Mouse (Mus musculus): Measurements from ENCODE around the gene Kremen1.
A peak's percentile ranks its signal among the peaks of the same experiment; 100 is the strongest.

The Kremen1 gene

GRCm38 (mm10) chr11:5214483-5215040 is 46.8 kb downstream of the Kremen1 start:
- DNase-seq: no peak

- no peak for DNase-seq
Observed at GRCm38 (mm10) chr11:5203054-5203453, 58.3 kb downstream of the Kremen1 start.

- DNase-seq: no peak
Observed at GRCm38 (mm10) chr11:5201799-5202680, 59.3 kb downstream of the Kremen1 start.

GRCm38 (mm10) chr11:5199879-5200278 is 61.5 kb downstream of the Kremen1 start:
- no peak for DNase-seq

- no peak for DNase-seq
Observed at GRCm38 (mm10) chr11:5197068-5197467, 64.3 kb downstream of the Kremen1 start.

GRCm38 (mm10) chr11:5196583-5196982 is 64.8 kb downstream of the Kremen1 start:
- DNase-seq: no peak

DNA sequence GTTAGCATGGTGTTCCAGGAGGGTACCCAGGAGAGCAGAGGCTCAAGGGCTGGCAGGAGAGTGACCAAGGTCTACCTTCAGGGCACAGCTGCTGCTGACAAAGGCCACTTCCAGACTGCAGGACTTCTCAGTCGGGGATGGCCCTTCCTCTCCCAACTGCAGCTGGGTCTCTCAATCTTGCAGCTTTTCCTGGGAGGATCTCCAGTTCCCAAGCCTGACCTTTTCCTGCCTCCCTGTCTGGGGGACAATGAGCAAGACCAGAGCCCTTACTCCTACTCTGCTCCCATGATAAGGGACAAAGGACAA is 67.8 kb downstream of the Kremen1 start:
- no peak for DNase-seq

GRCm38 (mm10) chr11:5192840-5193575 is 68.3 kb downstream of the Kremen1 start:
- no peak for DNase-seq

- no peak for DNase-seq
Observed at GRCm38 (mm10) chr11:5192084-5192516, 69.3 kb downstream of the Kremen1 start.

GRCm38 (mm10) chr11:5189239-5189933 is 72.0 kb downstream of the Kremen1 start:
- DNase-seq: peak; percentile 87

- DNase-seq: no peak
Observed at GRCm38 (mm10) chr11:5188170-5188569, 73.2 kb downstream of the Kremen1 start.

DNA sequence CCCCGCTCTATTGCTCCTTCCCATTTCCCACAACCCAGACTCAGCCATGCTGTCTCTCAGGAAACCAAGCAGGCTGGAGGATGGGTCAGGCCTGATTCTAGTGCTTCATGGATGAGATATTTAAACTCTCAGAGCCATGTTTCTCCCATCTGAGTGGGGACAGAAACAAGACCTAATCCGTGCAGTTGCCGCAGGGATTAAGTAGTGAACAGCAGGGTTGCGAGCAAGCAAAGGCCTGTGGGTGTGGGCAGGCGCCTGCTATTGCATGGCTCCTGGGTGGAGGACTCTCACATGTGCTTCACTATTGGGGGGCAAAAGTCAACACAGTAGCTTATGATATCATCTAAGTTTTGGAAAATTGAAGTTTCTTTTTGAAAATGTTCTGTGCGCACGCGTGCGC is 76.5 kb downstream of the Kremen1 start:
- DNase-seq: peak; percentile 36

DNA sequence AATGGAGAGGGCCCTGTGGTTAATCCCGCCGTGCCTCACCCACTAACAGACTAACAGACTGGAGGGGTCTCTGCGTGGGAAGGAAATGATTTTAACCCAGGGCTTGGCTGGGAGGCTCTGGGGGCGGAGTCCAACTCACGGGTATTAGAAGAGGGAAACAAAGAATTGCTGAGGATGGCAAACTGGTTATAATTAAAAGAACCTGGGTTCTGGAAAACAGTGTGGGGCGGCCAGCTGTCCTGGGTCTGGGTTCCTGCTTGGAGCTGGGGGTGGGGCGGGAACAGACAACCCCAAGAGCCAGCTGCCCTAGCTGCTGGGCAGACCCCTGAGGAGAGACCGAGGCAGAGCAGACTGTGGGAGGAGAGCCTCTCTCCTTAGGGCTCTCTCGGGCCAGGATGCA is 77.1 kb downstream of the Kremen1 start:
- DNase-seq: peak; percentile 62

- no peak for DNase-seq
Observed at GRCm38 (mm10) chr11:5182870-5183269, 78.5 kb downstream of the Kremen1 start.

DNA sequence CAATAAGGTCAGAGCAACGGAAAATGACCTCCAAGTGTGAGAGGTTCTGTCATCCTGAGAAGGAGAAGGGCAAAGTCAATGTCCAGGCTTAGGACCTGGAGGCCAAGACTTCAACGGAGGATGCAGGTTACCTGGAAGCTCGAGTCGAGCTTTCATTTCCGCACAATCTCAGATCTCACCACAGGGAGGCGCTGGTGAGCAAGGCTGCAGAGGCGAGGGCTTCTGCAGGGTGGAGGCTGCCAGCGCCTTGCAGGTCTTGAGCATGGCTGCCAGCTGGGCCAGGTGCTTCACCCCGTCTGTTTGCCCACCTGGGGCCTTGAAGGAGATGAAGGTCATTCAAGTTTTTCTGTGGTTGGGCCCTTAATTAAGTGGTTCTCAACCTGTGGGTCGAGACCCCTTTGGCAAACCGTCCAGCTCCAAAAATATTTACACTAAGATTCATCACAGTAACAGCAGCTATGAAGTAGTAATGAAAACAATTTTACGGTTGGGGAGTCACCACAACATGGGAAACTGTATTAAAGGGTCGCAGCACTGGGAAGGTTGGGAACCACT is 79.4 kb downstream of the Kremen1 start:
- peak; percentile 83 for DNase-seq

DNA sequence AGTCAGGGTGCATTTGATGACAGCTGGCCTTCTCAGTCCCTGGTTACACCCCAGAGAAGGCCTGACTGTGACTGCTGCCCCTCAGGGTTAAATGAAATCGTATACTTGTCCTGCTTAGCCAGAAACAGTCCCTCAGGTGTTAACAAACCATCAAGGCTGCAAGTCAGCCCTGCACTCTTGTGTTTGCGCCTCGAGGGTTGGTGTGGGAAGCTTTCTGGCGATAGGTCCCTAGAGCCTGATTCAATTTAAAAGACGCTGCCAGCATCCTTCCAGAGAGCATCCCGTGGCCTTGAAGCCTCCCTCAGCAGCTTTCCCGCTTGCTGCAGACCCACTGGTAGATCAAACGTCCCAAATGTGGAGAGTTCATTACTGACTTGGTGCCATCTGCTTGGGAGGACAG is 82.0 kb downstream of the Kremen1 start:
- no peak for DNase-seq

DNA sequence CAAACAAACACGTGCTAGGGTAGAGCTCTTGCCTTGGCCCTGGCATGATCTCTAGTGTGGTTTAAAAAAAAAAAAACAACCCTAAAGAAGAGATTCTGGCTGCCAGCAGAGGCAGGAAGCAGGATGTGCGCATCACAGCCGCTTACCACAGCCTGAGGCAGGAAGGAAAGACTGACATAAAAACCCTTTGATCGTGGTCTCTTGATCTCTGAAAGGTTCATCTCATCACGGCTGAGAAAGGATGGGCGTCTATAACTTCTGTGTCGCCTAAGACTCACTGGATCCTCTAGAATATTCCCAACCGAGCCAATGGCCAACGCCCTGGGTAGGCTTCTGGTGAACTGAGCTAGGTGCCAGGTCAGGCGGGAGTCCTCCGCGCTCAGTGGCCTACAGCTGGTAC is 84.2 kb downstream of the Kremen1 start:
- DNase-seq: no peak

- no peak for DNase-seq
Observed at GRCm38 (mm10) chr11:5176685-5177084, 84.7 kb downstream of the Kremen1 start.

GRCm38 (mm10) chr11:5175866-5176265 is 85.5 kb downstream of the Kremen1 start:
- no peak for DNase-seq

- DNase-seq: no peak
Observed at GRCm38 (mm10) chr11:5175141-5175540, 86.2 kb downstream of the Kremen1 start.

- peak; percentile 59 for DNase-seq
Observed at GRCm38 (mm10) chr11:5172861-5173260, 88.5 kb downstream of the Kremen1 start.

GRCm38 (mm10) chr11:5167311-5167710 is 94.0 kb downstream of the Kremen1 start:
- DNase-seq: no peak

- peak; percentile 61 for DNase-seq
Observed at GRCm38 (mm10) chr11:5165471-5165916, 95.9 kb downstream of the Kremen1 start.
